Mouse (Mus musculus) kidney, embryonic 15.5 days (tissue): ENCODE data around the gene Pah. TPM values are rescaled to one million over a fixed set of nuclear protein-coding genes. Genes with fewer than 3 reads are reported as not detected.

Experiments used
- ATAC-seq: fragments of 200-750 bp; cut with Nextera tagmentation; replicated peaks from 2 replicates; pipeline ENCODE4 v1.8.0; 2017; ENCODE audit warnings: moderate TSS enrichment; ENCODE audit not compliant: low FRiP score
- H3K27ac ChIP-seq: fragments of 300-500 bp; sonication (generic); 2 replicates; pipeline ENCODE4 v1.5.1; 2015; ENCODE audit warnings: mild to moderate bottlenecking, inconsistent platforms
- H3K27me3 ChIP-seq: fragments of 300-500 bp; sonication (generic); 2 replicates; pipeline ENCODE4 v1.6.1; 2015; ENCODE audit warnings: inconsistent platforms
- H3K36me3 ChIP-seq: fragments of 300-500 bp; sonication (generic); 2 replicates; pipeline ENCODE4 v1.6.1; 2015; ENCODE audit warnings: inconsistent platforms
- H3K4me1 ChIP-seq: fragments of 300-500 bp; sonication (generic); 2 replicates; pipeline ENCODE4 v1.6.1; 2015; ENCODE audit warnings: inconsistent platforms
- H3K4me2 ChIP-seq: fragments of 300-500 bp; sonication (generic); 2 replicates; pipeline ENCODE4 v1.6.1; 2015; ENCODE audit warnings: moderate library complexity, mild to moderate bottlenecking, inconsistent platforms
- H3K4me3 ChIP-seq: fragments of 300-500 bp; sonication (generic); replicated peaks from 2 replicates; pipeline ENCODE4 v1.5.1; 2015; ENCODE audit warnings: mild to moderate bottlenecking, inconsistent platforms
- H3K9ac ChIP-seq: fragments of 300-500 bp; sonication (generic); 2 replicates; pipeline ENCODE4 v1.6.1; 2015; ENCODE audit warnings: mild to moderate bottlenecking, inconsistent platforms
- H3K9me3 ChIP-seq: fragments of 300-500 bp; sonication (generic); replicated peaks from 2 replicates; pipeline ENCODE4 v1.6.1; 2016; ENCODE audit warnings: inconsistent platforms
- WGBS: fragments of 180-500 bp; shearing (Covaris S2); methylation state at CpG from one replicate; pipeline ENCODE4 v1.1.7; 2015; ENCODE audit warnings: mixed read lengths; 5-methylcytosine and 5-hydroxymethylcytosine counted together
- polyA plus RNA-seq: library from polyadenylated mRNA; unstranded; fragments of >200 nt; fragmentation: Nextera tagmentation; extraction: Ambion mirVana; gene quantifications from 2 replicates; pipeline ENCODE4 v1.2.1, GENCODE M21; 2015

The Pah gene
- 3.1 and 3.3 TPM in 2 replicates for polyA plus RNA-seq

DNA sequence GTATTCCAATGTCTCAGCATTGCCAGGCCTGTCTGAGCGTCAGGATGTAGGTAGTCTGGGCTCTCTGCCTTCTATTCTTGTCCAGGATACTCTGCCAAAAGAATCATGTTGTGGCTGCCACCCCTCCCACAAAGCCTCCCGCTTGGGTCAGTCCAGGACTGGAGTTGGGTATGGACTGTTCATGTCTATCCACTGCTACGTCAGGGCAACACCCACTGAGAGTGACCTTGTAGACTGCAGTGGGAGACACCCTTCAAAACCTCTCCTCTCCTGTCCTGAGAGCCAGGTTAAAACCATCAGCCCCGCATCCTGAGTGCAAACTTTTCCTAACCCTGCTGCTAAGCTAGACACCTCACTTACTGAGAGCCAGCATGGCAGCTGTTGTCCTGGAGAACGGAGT lies at the start of gene Pah:
Gene Pah, plus strand, starts transcription at position 150 of the 400 bp plus-strand sequence.
- Histone ChIP-seq H3K4me1 (0 out of 2 replicates have a peak, but pooled peaks cover 6% of the 10 kb centered on the region), H3K4me2 (peak within 1 kb of the TSS; percentile 23; the same call in 1 of the 2 replicates), H3K27me3 (peaks cover 6% of the 10 kb centered on the region; the same call in 1 of the 2 replicates), H3K36me3 (no peaks in the 10 kb centered on the region), H3K9me3 (no peaks in the 10 kb centered on the region), H3K4me3 (no peak within 1 kb of the TSS), H3K9ac (no peak within 1 kb of the TSS), H3K27ac (peak within 1 kb of the TSS; percentile 64)
- 83% methylated on average over 5 of the region's 5 CpGs for WGBS
- ATAC-seq: no peak

DNA sequence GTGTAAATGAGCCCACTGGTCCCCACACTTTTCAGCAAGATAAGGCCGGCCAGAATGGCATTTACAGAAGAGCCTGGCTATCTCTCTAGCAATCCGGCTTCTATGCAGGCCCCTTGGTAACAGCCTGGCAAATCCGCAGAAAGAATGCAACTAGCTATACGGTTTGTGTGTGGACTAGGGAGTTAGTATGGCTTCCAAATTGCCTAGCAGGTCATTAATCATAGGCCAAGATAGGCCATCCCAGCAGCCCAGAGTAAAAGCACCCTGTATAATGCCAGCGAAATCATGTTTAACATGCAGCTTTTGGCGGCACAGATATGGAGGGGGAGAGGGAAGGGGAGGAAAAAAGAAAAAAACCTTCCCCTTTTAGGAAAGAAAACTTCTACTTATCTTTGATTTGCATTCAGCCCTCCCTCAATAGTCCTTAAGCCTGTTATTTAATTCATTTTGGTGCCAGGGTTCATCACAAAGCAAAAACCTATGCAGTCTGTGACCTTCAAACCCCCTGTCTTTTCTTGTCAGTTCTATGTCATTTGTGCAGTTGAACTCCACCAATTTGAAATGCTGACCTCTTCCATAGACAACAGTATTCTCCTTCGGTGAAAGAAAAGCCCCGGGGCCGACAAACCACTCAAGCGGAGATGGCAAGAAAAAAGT lies 48.0 kb upstream of the Pah start:
- Histone ChIP-seq H3K4me3 (no peak overlapping the region), H3K9ac (no peak overlapping the region), H3K9me3 (no peaks in the 10 kb centered on the region), H3K27ac (no peak overlapping the region), H3K36me3 (no peaks in the 10 kb centered on the region), H3K4me1 (no peaks in the 10 kb centered on the region), H3K4me2 (no peak overlapping the region), H3K27me3 (peaks cover 13% of the 10 kb centered on the region; the same call in 1 of the 2 replicates)
- 66% methylated on average over 10 of the region's 10 CpGs for WGBS
- ATAC-seq: no peak

- peaks cover 15% of the 10 kb centered on the region; the same call in 1 of the 2 replicates for H3K27me3 ChIP-seq
- 77% methylated on average over 2 of the region's 2 CpGs for WGBS
- no peaks in the 10 kb centered on the region for H3K4me1 ChIP-seq
- no peak overlapping the region for H3K4me3 ChIP-seq
- H3K27ac ChIP-seq: no peak overlapping the region
- H3K36me3 ChIP-seq: no peaks in the 10 kb centered on the region
- ATAC-seq: no peak
- no peak overlapping the region for H3K4me2 ChIP-seq
- no peaks in the 10 kb centered on the region for H3K9me3 ChIP-seq
- H3K9ac ChIP-seq: no peak overlapping the region
These were observed 46.6 kb upstream of the Pah start for GRCm38 (mm10) chr10:87474971-87475370.

DNA sequence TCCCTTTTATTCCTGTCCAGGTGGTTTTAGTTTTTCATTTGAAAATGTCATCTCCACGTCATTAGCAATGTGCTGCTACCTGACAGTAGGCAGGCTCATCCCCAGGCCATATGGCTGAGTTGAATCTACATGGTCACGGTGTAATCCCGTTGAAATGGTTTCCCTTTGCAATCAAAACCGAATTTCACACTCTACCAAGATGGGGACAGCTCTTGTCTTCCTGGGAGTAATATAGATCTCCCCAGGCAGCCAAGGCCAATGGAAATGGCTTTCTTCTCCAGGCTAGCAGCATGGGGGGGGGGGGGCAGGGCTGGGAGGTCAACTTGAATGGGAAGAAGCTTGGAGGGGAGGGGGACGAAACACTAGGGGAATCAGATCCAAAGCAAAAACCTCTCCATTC lies 43.7 kb upstream of the Pah start:
- Histone ChIP-seq H3K4me2 (no peak overlapping the region), H3K9ac (no peak overlapping the region), H3K4me3 (no peak overlapping the region), H3K27me3 (peaks cover 36% of the 10 kb centered on the region), H3K9me3 (no peaks in the 10 kb centered on the region), H3K4me1 (no peaks in the 10 kb centered on the region), H3K27ac (no peak overlapping the region), H3K36me3 (no peaks in the 10 kb centered on the region)
- ATAC-seq: no peak
- 75% methylated on average over 5 of the region's 5 CpGs for WGBS

GRCm38 (mm10) chr10:87484831-87485720 lies 36.5 kb upstream of the Pah start:
- Histone ChIP-seq H3K4me2 (peak overlapping the region; percentile 47; the same call in 1 of the 2 replicates), H3K9ac (no peak overlapping the region), H3K27ac (no peak overlapping the region), H3K27me3 (peaks cover 83% of the 10 kb centered on the region), H3K4me1 (peaks cover 29% of the 10 kb centered on the region), H3K9me3 (no peaks in the 10 kb centered on the region), H3K36me3 (no peaks in the 10 kb centered on the region), H3K4me3 (no peak overlapping the region)
- 4% methylated on average over 17 of the region's 17 CpGs for WGBS
- no peak for ATAC-seq

GRCm38 (mm10) chr10:87485721-87486620 lies 35.6 kb upstream of the Pah start:
- Histone ChIP-seq H3K27me3 (peaks cover 91% of the 10 kb centered on the region), H3K4me2 (peak overlapping the region; percentile 47), H3K9ac (no peak overlapping the region), H3K27ac (no peak overlapping the region), H3K4me1 (peaks cover 29% of the 10 kb centered on the region), H3K36me3 (no peaks in the 10 kb centered on the region), H3K9me3 (no peaks in the 10 kb centered on the region), H3K4me3 (peak overlapping the region; percentile 21)
- under 1% methylated on average over 33 of the region's 33 CpGs for WGBS
- peak; percentile 83 for ATAC-seq

- Histone ChIP-seq H3K4me1 (peaks cover 47% of the 10 kb centered on the region), H3K4me3 (peak overlapping the region; percentile 12; the same call in 1 of the 2 replicates), H3K9ac (no peak overlapping the region), H3K4me2 (peak overlapping the region; percentile 46), H3K36me3 (no peaks in the 10 kb centered on the region), H3K27me3 (peaks cover 93% of the 10 kb centered on the region), H3K27ac (no peak overlapping the region), H3K9me3 (no peaks in the 10 kb centered on the region)
- peak; percentile 78 for ATAC-seq
- under 1% methylated on average over 16 of the region's 16 CpGs for WGBS
These were observed 33.0 kb upstream of the Pah start for GRCm38 (mm10) chr10:87488429-87489145.

- Histone ChIP-seq H3K4me2 (no peak overlapping the region), H3K9ac (no peak overlapping the region), H3K9me3 (no peaks in the 10 kb centered on the region), H3K27ac (no peak overlapping the region), H3K27me3 (peaks cover 98% of the 10 kb centered on the region), H3K4me1 (peaks cover 55% of the 10 kb centered on the region), H3K36me3 (no peaks in the 10 kb centered on the region), H3K4me3 (no peak overlapping the region)
- 3% methylated on average over 18 of the region's 18 CpGs for WGBS
- ATAC-seq: no peak
These were observed 32.2 kb upstream of the Pah start for GRCm38 (mm10) chr10:87489246-87490009.

GRCm38 (mm10) chr10:87490328-87490727 lies 31.3 kb upstream of the Pah start:
- Histone ChIP-seq H3K4me1 (peaks cover 58% of the 10 kb centered on the region), H3K4me2 (no peak overlapping the region), H3K36me3 (no peaks in the 10 kb centered on the region), H3K27ac (no peak overlapping the region), H3K9me3 (no peaks in the 10 kb centered on the region), H3K4me3 (no peak overlapping the region), H3K9ac (no peak overlapping the region), H3K27me3 (peaks cover 98% of the 10 kb centered on the region)
- WGBS: 3% methylated on average over 2 of the region's 2 CpGs
- ATAC-seq: no peak

- ATAC-seq: no peak
These were observed 30.0 kb upstream of the Pah start for GRCm38 (mm10) chr10:87491485-87492040.

More at GRCm38 (mm10) chr10:87491485-87492040, 30.0 kb upstream of the Pah start:
- H3K4me3 ChIP-seq: peak overlapping the region; percentile 61; the same call in 1 of the 2 replicates
- no peaks in the 10 kb centered on the region for H3K36me3 ChIP-seq
- H3K27ac ChIP-seq: no peak overlapping the region
- H3K9ac ChIP-seq: no peak overlapping the region
- H3K4me2 ChIP-seq: peak overlapping the region; percentile 19; the same call in 1 of the 2 replicates
- WGBS: 1% methylated on average over 11 of the region's 11 CpGs
- peaks cover 45% of the 10 kb centered on the region for H3K4me1 ChIP-seq
- H3K9me3 ChIP-seq: no peaks in the 10 kb centered on the region
- peaks cover 97% of the 10 kb centered on the region for H3K27me3 ChIP-seq
